Mouse (Mus musculus) brain, embryonic 14.5 days (tissue): ENCODE measurements at regions not wholly inside any gene's neighbourhood (a gene's known extent, or its start where the extent isn't known, plus 50 kb on each side); places are given as distances from the start of the nearest gene placed in this dataset.

Experiments used
- CTCF ChIP-seq: fragments of 200-500 bp; IDR thresholded peaks from 2 replicates; pipeline ENCODE4 v1.5.1; 2012; ENCODE audit warnings: inconsistent platforms, mild to moderate bottlenecking, moderate library complexity, borderline replicate concordance; ENCODE audit not compliant: insufficient read depth, insufficient read length; ENCODE audit errors: extremely low read depth
- POLR2A ChIP-seq: fragments of 200-500 bp; IDR thresholded peaks from 2 replicates; pipeline ENCODE4 v1.6.1; 2012; ENCODE audit warnings: mild to moderate bottlenecking, inconsistent platforms, borderline replicate concordance; ENCODE audit not compliant: poor library complexity, insufficient read depth, insufficient read length, severe bottlenecking; ENCODE audit errors: extremely low read depth

GRCm38 (mm10) chr13:72977971-72978370 lies 282.3 kb upstream of the Irx4 start:
- TF ChIP-seq CTCF (no peak), POLR2A (no peak)
